Mouse (Mus musculus) spleen, adult 2 months (tissue): Measurements from ENCODE around the gene Pop7. TPM values are rescaled to one million over a fixed set of nuclear protein-coding genes. Genes with fewer than 3 reads are reported as not detected.

ENCODE experiments used
- DNase-seq, 2 experiments: peaks; one replicate each; pipeline versions ENCODE4 v3.0.0 to v3.0.0-alpha.2; 2012 to 2021; ENCODE audit warnings: low spot score in 2 of 2, low read depth in 1 of 2
- H3K27ac ChIP-seq: fragments of 200-500 bp; 2 replicates; pipeline ENCODE4 v1.5.1; 2012; ENCODE audit warnings: low read length, inconsistent platforms; ENCODE audit not compliant: insufficient read depth
- H3K27me3 ChIP-seq: fragments of 200-500 bp; 2 replicates; pipeline ENCODE4 v1.6.1; 2012; ENCODE audit warnings: mild to moderate bottlenecking, moderate library complexity, low read length, inconsistent platforms; ENCODE audit not compliant: control insufficient read depth, insufficient read depth
- H3K36me3 ChIP-seq: fragments of 200-500 bp; 2 replicates; pipeline ENCODE4 v1.6.1; 2012; ENCODE audit warnings: mild to moderate bottlenecking, low read length, inconsistent platforms; ENCODE audit not compliant: control insufficient read depth, insufficient read depth
- H3K4me1 ChIP-seq: fragments of 200-500 bp; 2 replicates; pipeline ENCODE4 v1.6.1; 2011; ENCODE audit warnings: inconsistent platforms; ENCODE audit not compliant: control insufficient read depth, insufficient read depth, insufficient read length
- H3K4me3 ChIP-seq: fragments of 200-500 bp; 2 replicates; pipeline ENCODE4 v1.5.1; 2011; ENCODE audit warnings: mild to moderate bottlenecking, inconsistent platforms; ENCODE audit not compliant: insufficient read depth, insufficient read length; ENCODE audit errors: extremely low read depth
- CTCF ChIP-seq: fragments of 200-500 bp; IDR thresholded peaks from 2 replicates; pipeline ENCODE4 v1.5.1; 2011; ENCODE audit warnings: mild to moderate bottlenecking, inconsistent platforms; ENCODE audit not compliant: insufficient read depth, insufficient read length, insufficient replicate concordance; ENCODE audit errors: extremely low read depth
- POLR2A ChIP-seq: fragments of 200-500 bp; IDR thresholded peaks from 2 replicates; pipeline ENCODE4 v1.6.1; 2011; ENCODE audit warnings: low read depth, low read length, inconsistent platforms
- WGBS: fragments of 180-500 bp; shearing (Covaris S2); methylation state at CpG from one replicate; pipeline ENCODE4 v1.1.7; 2018; 5-methylcytosine and 5-hydroxymethylcytosine counted together
- polyA plus RNA-seq: library from polyadenylated mRNA; depleted of rRNA; stranded (reverse); fragments of >200 nt; gene quantifications from 2 replicates; pipeline ENCODE4 v1.2.3, GENCODE M21; 2012

Pop7 gene
- polyA plus RNA-seq, 1 experiment, result 26.6 TPM

DNA sequence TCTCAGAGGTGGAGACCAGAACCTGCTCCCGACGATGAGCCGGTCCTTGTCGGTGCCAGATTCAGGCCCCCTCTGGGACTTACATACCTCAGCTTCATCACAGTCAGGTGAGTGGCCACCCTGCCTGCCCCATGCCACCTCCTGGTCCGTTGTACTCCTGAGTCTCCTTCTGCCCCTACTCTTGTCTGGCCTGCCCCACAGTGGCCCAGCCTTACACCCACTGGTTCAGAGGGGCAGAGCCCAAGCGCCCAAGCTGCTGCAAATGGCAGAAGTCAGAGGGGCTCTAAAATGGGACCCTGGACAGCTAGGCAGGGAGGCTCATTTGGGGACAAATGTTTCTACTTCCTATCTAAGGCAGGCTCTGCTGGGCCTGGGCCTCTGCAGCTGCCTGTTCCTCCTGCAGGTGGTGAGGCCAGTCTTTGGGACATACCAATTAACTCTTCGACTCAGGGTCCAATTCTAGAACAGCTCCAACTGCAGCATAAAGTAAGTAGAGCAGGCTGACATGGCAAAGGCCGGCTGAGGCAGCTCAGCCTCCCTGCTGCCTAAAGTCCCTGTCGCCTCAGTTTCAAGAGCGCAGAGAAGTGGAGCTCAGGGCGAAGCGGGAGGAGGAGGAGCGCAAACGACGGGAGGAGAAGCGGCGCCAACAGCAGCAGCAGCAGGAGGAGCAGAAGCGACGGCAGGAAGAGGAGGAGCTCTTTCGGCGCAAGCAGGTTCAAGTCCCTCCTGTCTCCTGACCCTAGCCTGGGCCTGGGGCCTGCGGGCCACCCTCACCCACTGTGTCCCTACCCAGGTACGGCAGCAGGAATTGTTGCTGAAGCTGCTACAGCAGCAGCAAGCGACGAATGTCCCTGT, 21.3 kb upstream of the Pop7 start:
- H3K36me3 ChIP-seq, result peaks cover 91% of the 10 kb centered on the region
- 89% methylated on average over 25 of the region's 25 CpGs for WGBS
- TF ChIP-seq CTCF (no peak), POLR2A (no peak)
- H3K4me1 ChIP-seq, result no peaks in the 10 kb centered on the region
- DNase-seq, result no peak
- no peaks in the 10 kb centered on the region for H3K27me3 ChIP-seq
- no peak overlapping the region for H3K27ac ChIP-seq
- no peak overlapping the region for H3K4me3 ChIP-seq

DNA sequence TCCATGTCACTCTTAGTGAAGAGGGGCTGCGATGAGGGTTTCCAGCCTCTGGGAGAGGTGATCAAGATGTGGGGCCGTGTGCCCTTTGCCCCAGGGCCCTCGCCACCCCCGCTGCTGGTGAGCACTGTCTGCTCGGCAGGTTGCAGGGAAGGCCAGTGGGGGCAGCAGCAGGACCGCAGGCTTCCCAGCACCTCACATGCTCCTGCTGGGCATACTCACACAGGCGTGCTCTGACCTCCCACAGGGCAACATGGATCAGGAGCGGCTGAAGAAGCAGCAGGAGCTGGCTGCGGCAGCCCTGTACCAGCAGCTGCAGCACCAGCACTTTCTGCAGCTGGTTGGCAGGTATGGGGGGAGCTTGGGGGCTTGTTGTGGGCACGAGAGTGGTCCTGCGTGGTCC, 20.4 kb upstream of the Pop7 start:
- Histone ChIP-seq H3K27ac (no peak overlapping the region), H3K27me3 (no peaks in the 10 kb centered on the region), H3K36me3 (peaks cover 82% of the 10 kb centered on the region), H3K4me3 (no peak overlapping the region), H3K4me1 (no peaks in the 10 kb centered on the region)
- WGBS, result 93% methylated on average over 11 of the region's 11 CpGs
- DNase-seq, result no peak
- TF ChIP-seq CTCF (no peak), POLR2A (no peak)

DNA sequence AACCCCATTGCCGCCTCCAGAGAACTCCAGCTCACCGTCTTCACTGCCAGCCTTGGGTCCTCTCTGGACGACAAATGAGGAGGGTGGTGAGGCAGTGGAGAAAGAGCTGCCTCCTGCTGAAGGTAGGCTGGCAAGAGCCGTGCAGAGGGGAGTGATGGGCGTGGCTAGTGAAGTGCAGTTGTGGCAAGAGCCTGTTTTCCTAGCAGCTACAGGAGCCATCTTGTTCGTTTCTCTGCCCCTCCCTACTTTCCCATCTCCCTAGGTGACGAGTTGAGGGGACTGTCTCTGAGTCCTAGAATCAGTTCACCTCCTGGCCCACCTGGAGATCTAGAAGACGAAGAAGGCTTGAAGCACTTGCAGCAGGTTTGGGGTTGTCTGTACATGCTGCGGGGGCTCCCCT, 19.5 kb upstream of the Pop7 start:
- Histone ChIP-seq H3K4me3 (no peak overlapping the region), H3K36me3 (peaks cover 76% of the 10 kb centered on the region), H3K27me3 (no peaks in the 10 kb centered on the region), H3K4me1 (no peaks in the 10 kb centered on the region), H3K27ac (no peak overlapping the region)
- no peak for TF ChIP-seq POLR2A
- no peak for TF ChIP-seq CTCF
- DNase-seq, result no peak
- 87% methylated on average over 9 of the region's 9 CpGs for WGBS

DNA sequence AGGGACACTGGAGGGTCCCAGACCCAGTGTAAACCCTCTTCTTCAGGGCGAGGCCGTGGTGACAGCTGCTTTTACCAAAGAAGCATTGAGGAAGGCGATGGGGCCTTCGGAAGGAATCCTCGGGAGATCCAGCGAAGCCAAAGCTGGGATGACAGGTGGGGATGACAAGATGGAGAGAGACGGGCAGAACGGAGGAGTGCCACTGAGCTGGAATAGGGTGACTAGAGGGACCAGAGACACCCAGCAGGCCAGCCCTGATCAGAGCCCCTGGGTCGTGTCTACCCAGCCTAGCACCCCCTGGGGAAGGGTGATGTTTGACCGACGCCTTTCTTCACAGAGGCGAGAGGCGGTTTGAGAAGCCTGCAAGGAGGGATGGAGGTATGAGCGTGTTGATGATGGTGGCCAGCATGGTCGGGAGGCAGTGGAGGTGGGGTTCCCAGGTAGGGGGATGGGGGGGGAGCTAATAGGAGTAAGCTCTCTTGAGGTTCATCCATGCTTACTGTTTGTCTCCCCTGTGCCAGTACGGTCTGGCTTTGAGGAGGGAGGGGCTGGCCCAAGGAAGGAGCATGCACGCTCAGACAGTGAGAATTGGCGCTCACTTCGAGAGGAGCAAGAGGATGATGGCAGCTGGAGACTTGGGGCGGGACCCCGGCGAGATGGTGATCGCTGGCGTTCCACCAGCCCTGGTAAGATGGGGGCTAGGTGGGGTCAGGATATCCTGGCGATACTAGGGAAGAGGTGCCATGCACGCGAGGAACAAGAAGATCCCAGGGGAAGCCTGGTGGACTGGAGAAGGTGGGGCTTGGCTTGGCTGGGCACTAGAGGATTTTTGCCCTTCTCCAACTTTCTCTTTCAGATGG, 17.6 kb upstream of the Pop7 start:
- 95% methylated on average over 27 of the region's 27 CpGs for WGBS
- no peak for DNase-seq
- H3K4me3 ChIP-seq, result no peak overlapping the region
- peaks cover 60% of the 10 kb centered on the region for H3K36me3 ChIP-seq
- H3K4me1 ChIP-seq, result peaks cover 2% of the 10 kb centered on the region; the same call in 1 of the 2 replicates
- TF ChIP-seq CTCF, result no peak
- TF ChIP-seq POLR2A, result no peak
- no peak overlapping the region for H3K27ac ChIP-seq
- H3K27me3 ChIP-seq, result no peaks in the 10 kb centered on the region

DNA sequence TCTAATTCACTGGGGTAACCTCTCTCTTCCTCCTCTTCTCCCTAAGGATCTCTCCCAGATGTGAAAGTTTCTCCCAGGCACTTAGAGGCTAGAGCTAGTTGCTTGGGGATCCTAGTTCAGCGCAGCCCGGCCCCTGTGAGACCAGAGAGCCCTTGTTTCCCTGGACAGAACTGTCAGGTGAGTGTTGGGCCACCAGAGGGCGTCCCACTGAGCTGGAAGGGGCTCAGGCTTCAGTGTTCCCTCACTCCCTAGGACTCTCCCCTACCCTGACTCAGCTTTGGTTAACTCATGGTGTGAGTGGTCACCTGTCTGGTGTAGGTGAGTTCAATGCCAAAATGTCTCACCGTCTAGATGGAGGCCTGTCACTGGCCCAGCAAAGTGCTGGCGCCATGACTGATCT, 16.1 kb upstream of the Pop7 start, which contains the start of gene Gigyf1:
Gigyf1 (plus strand) TSS at position 113 of the 400 bp plus-strand sequence.
- TF ChIP-seq CTCF (peak; percentile 57; the same call in 1 of the 2 replicates), POLR2A (no peak)
- H3K4me1 ChIP-seq, result peaks cover 5% of the 10 kb centered on the region; the same call in 1 of the 2 replicates
- DNase-seq, result no peak
- 95% methylated on average over 5 of the region's 5 CpGs for WGBS
- no peaks in the 10 kb centered on the region for H3K27me3 ChIP-seq
- H3K27ac ChIP-seq, result no peak within 1 kb of the TSS
- H3K36me3 ChIP-seq, result peaks cover 45% of the 10 kb centered on the region
- H3K4me3 ChIP-seq, result no peak within 1 kb of the TSS

DNA sequence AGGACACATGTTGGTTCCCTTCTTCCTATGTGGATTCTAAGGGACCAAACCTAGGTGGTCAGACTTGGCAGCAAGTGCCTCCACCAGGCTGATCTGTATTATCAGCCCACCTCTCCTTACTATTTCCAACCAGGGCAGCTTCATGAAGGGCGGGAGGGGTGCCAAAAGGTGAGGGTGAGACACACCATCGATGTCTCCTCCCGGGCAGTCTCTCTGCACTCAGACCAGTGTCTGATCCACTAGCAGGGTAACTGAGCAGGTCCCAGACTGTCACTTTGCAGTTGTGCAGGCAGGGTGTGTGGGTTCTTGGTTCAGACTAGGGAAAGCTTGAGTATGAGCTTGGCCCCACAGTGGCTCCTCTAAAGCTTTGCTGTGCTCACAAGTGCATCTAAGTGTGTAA, 12.5 kb upstream of the Pop7 start:
- Histone ChIP-seq H3K4me1 (peaks cover 15% of the 10 kb centered on the region; the same call in 1 of the 2 replicates), H3K27me3 (no peaks in the 10 kb centered on the region), H3K4me3 (no peak overlapping the region), H3K27ac (no peak overlapping the region), H3K36me3 (peaks cover 10% of the 10 kb centered on the region)
- DNase-seq, result no peak
- TF ChIP-seq POLR2A, result no peak
- TF ChIP-seq CTCF, result no peak
- WGBS, result 88% methylated on average over 3 of the region's 3 CpGs
